Mouse (Mus musculus) erythroid progenitor cell, adult 5-6 weeks (primary cell): Measurements from ENCODE around the gene Prr19. TPM values are rescaled to one million over a fixed set of nuclear protein-coding genes. Genes with fewer than 3 reads are reported as not detected.
A peak's percentile ranks its signal among the peaks of the same experiment; 100 is the strongest.
"Not testable (repeated sequence)": the region's sequence is repeated elsewhere in the genome, so short reads cannot be mapped to it uniquely, and the experiment has no call there.

ENCODE experiments used
- ATAC-seq: replicated peaks from 2 replicates; pipeline ENCODE4 v1.8.0; 2016; ENCODE audit warnings: moderate number of reproducible peaks, mild to moderate bottlenecking, moderate TSS enrichment, inconsistent platforms; ENCODE audit not compliant: poor library complexity, low FRiP score, severe bottlenecking
- total RNA-seq, 2 experiments: library from RNA; stranded (forward) in 1 of 2; stranded (reverse) in 1 of 2; fragments of 150-400 nt in 1 of 2; fragments of 186-747, 209-891 nt in 1 of 2; gene quantifications; 2 replicates each; pipeline versions ENCODE4 v1.2.3 to v1.2.4; 2015 to 2017; ENCODE audit warnings: low replicate concordance in 2 of 2

Gene Prr19
- total RNA-seq, 2 experiments from 2014 or later, result not detected

DNA sequence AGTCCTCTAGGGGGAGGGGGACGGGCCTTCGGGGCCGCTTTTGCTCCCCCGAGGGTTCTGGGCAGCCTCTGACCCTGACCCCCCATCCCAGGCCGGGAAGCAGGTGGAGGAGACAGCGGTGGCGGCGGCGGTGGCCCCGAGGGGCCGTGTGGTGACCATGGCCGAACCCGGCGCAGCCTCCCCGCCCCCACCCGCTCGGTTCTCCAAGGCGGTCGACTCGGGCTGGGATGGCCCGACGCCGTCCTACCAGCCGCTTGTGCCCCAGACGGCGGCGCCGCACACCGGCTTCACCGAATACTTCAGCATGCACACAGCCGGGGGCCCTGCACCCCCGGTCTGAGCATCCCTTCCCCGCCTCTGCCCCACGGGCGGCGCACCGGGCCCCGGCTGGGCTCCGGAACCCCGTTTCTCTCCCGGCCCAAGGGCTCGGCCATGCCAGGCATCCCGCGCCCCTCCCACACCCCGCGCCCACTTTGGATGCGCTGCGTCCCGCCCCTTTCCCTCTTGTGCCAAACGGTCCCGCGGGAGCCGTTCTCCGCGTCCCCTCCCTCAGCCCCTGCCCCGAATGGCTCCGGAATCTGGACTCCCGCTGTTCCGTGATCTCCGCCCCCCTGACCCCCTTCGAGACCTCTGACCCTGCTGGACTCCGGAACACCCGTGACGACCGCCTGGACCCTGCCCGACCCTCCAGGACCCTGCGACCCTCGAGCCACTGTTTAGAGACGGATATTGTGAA, 14.3 kb downstream of the Prr19 start:
- no peak for ATAC-seq

DNA sequence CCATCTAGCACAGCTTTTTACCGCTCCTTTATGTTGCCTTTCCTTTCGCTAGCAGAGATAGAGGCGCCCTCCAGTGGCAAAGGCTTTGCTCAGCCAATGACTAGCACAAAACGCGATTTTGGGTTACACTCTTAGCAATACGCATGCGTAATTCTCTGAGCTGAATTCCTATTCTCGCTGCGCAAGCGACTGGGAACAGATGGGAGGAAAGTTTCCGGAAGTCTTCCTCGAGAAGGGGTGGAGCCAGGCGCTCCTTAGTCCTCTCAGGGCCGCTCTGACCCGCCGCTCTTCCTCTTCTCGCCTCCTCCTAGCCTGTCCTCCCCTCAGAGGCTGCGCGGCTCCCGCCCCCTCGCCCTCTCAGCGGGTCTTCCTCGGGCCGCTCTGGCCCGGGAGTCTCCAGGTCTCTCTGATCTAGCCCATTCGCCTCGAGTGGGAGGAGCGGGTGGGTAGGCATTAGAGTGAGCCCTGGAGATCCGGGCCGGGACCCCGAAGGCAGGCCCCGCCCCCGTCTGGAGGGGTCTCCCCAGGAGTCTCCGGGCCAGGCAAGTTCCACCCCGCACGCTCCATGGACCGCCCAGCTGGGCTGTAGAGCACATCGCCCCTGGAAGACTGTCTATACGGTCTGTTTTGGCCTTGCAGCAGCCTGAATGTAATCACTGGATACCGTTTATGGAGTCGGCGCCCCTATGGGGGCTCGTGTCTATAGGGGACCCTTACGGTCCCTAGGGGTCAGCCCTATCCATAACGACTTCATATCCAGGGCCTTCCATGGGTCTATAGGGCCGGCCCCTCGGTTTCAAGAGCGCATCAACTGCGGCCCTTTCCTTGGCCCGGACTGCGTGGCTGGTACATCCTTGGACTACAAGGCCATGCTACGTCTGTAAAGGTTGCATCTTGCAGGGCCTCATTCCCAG, 15.6 kb downstream of the Prr19 start, which contains the start of gene Megf8:
TSS of gene Megf8 (plus strand) at position 633 of the 914 bp plus-strand sequence.
- peak; percentile 68 for ATAC-seq

DNA sequence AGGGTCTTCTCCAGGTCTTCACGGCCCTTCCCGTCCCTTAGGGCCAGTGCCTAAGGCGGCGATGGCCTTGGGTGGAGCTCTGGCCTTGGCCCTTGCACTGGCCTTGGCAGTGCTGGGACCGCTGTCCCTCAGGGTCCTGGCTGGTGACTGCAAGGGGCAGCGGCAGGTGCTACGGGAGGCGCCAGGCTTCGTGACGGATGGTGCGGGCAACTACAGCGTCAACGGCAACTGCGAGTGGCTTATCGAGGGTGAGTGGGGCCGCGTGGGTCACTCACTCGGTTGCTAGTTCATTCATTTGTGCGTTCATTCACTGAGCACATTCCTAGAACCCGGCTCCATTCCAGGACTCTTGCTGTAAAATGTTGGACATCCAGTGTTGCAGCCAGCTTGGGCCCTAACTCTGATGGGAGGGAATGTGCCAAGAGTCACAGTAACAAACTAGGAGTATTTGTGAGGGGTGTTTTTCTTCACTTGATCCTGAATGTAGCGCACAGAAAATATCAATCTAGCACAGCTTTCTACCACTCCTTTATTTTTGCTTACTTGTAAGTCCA, 16.3 kb downstream of the Prr19 start:
- ATAC-seq, result no peak

DNA sequence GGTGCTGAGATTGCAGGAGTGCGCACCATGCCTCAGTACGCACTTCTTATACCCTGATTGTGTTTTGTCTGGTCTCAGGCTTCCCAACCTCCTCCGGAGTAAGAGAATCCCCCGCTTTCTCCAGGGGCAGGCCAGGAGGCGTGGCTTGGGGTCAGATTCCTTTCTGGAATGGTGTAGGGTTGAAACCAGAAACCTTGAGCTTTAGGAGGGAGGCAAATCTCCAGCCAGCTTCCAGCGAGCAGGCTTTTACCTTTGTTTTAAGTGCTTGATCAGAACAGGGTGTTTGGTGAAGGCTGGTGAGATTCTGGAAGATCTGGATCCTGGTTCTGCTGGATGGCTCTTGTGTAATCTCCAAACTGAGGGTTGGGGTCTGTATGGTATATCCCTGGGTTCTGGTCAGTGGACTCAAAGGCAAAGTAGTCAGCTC, 20.9 kb downstream of the Prr19 start:
- ATAC-seq, result no peak

DNA sequence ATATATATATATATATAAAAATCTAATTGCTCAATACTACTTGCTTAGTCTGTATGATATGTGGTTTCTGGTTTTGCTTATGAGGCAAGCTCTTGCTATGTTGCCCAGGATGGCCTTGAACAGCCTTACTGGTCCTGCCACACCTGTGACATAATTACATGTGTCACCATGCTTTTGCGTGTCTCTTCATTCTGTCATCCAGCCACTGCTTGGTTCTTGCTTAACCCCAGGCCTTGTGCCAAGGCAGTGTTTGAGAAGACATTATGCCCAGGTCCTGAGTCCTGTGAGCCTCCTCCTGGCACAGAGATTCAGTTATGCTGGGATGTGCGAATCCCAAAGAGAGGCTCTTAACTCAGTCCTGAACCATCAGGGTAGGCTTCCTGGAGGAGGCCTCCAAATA, 22.0 kb downstream of the Prr19 start:
- ATAC-seq, result no peak

DNA sequence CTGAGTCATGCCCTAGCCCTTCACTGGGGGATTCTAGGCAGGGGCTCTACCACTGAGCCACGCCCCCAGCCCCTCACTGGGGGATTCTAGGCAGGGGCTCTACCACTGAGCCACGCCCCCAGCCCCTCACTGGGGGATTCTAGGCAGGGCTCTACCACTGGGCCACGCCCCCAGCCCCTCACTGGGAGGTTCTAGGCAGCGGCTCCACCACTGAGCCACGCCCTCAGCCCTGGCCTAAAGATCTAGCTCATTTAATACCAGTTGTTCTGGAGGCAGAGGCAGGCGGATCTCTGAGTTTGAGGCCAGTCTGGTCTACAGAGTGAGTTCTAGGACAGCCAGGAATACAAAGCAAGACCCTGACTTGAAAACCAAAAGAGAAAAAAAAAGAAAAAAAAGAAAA, 24.2 kb downstream of the Prr19 start:
- not testable (repeated sequence) for ATAC-seq

DNA sequence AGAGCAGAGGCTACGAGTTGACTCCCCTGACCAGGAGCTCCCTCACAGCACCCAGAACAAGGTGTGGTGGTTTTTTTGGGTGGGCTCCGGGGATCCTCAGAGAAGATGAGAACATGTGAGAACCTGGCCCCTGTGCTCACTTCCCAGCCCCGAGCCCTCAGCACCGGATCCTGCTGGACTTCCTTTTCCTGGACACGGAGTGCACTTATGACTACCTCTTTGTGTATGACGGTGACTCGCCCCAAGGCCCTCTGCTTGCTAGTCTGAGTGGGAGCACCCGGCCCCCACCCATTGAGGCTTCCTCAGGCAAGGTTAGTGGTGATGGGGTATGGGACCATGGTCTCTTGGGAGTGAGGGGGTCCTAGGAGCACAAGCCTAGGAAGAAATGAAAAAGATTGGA, 25.0 kb downstream of the Prr19 start:
- no peak for ATAC-seq

DNA sequence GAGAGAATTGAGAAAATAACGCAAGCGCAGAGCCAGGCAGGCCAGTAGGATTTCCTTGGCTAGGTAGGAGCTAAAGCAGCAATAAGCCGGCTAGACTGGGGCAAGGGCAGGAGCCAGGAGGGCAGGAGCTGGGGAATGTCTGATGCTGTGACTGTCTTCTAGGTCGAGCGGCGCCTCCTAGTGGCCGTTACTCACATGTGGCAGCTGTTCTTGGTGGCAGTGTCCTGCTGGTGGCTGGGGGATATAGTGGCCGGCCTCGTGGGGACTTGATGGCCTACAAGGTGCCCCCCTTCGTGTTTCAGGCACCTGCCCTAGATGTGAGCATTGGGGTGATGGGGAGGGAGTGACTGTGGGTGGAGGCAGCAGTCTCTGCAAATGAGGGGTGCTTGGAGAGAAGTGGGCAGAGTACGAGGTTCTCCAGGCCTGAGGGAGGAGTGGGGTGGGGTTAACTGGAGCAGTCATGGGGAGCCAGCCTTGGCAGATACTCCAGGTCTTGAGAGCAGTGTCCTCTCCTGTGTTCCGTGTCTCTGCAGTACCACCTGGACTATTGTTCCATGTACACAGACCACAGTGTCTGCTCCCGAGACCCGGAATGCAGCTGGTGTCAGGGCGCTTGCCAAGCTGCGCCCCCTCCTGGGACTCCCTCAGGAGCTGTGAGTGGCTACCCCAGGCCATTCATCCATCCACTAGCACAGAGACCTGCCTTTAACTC, 32.5 kb downstream of the Prr19 start:
- ATAC-seq, result peak; percentile 72

DNA sequence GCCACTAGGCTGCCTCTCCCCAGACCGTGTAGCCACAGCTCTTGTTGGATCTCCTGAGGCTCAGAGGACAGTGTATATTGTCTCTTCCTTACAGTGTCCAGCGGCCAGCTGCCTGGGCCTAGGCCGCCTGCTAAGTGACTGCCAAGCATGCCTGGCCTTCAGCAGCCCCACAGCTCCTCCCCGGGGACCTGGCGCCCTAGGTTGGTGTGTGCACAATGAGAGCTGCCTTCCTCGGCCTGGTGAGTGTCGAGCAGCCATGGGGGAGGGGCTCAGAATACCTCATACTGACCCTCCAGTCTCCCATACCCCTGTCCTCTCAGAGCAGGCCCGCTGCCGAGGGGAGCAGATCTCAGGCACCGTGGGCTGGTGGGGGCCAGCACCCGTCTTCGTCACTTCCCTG, 33.3 kb downstream of the Prr19 start:
- ATAC-seq, result no peak

DNA sequence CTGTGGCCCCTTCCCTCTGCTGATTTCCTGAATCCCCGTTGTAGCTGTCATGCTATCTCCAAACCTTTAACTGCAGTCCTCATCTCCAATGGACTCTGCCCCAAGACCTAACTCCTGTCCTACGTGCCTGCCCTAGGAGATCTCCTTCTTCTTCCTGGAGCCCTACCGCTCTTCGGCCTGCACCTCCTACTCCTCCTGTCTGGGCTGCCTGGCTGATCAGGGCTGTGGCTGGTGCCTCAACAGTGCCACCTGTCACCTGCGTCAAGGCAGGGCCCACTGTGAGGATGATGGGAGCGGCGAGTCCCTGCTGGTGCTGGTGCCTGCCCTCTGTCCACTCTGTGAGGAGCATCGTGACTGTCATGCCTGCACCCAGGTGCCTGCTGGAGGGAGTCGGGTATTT, 38.1 kb downstream of the Prr19 start:
- ATAC-seq, result no peak

DNA sequence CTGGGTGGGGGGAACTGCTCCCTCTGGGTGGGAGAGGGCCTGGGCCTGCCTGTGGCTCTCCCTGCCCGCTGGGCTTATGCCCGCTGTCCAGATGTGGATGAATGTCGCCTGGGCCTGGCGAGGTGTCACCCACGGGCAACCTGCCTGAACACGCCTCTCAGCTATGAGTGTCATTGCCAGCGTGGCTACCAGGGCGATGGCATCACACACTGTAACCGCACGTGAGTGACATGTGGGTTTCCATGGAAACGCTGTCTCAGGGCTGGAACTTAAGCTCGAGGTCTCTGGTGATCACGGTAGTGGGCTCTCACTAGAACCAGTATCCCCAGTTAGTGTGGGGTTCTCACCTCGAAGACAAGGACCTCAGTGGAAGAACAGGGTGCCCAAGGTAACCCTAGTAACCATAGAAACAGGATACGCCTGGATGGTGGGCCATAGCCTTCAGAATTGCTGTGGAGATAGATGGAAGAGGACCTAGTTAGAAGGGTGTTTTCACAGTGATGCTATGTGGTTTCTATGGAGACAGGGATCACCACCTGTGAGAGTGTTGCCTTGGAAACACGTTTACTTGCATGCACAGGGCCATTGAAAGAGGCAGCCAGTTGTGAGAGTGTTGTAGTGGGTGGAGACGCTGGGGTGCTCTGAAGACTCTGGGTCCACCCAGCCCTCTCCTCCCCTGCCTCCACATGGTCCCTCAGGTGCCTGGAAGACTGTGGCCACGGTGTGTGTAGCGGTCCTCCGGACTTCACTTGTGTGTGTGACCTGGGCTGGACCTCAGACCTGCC, 40.0 kb downstream of the Prr19 start:
- ATAC-seq, result no peak

DNA sequence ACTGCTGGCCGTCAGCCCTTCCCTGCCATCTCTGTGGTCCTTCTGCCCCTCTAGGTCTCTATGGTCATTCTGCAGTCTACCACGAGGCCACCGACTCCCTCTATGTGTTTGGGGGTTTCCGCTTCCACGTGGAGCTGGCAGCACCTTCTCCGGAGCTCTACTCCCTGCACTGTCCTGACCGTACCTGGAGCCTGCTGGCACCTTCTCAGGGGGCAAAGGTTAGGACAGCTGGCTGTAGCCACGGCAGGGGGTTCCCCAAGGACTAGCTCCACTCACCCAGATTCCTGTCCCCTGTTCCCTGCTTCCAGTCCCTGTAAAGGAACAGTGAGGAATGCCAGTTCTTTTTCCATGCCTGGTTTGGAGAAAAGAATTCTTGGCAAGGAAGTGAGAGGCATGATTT, 47.6 kb downstream of the Prr19 start:
- ATAC-seq, result no peak

Other genes starting within 250 kb of the Prr19 start
- 5.4 and 12.3 TPM in 2 replicates for gene Grik5, start 229.1 kb upstream of the Prr19 start, total RNA-seq (2015; ENCODE audit: low replicate concordance)
- 2.2 and 3.7 TPM in 2 replicates for gene Grik5, start 229.1 kb upstream of the Prr19 start, total RNA-seq (2017; ENCODE audit: low replicate concordance)
- gene Zfp574, start 228.8 kb upstream of the Prr19 start, total RNA-seq (2015; ENCODE audit: low replicate concordance), result 7.5 and 7.6 TPM in 2 replicates
- gene Zfp574, start 228.8 kb upstream of the Prr19 start, total RNA-seq (2017; ENCODE audit: low replicate concordance), result 4.5 and 6.0 TPM in 2 replicates
- gene Pou2f2, start 121.7 kb upstream of the Prr19 start, total RNA-seq (2015; ENCODE audit: low replicate concordance), result 4.2 and 6.1 TPM in 2 replicates
- gene Pou2f2, start 121.7 kb upstream of the Prr19 start, total RNA-seq (2017; ENCODE audit: low replicate concordance), result 1.6 and 2.7 TPM in 2 replicates
- 29.9 and 31.4 TPM in 2 replicates for gene Dedd2, start 80.8 kb upstream of the Prr19 start, total RNA-seq (2015; ENCODE audit: low replicate concordance)
- 87.7 and 89.0 TPM in 2 replicates for gene Dedd2, start 80.8 kb upstream of the Prr19 start, total RNA-seq (2017; ENCODE audit: low replicate concordance)
- 18.0 and 32.8 TPM in 2 replicates for gene Zfp526, start 80.0 kb upstream of the Prr19 start, total RNA-seq (2015; ENCODE audit: low replicate concordance)
- 27.6 and 29.6 TPM in 2 replicates for gene Zfp526, start 80.0 kb upstream of the Prr19 start, total RNA-seq (2017; ENCODE audit: low replicate concordance)
- gene Gsk3a, start 63.6 kb upstream of the Prr19 start, total RNA-seq (2015; ENCODE audit: low replicate concordance), result 122 and 132 TPM in 2 replicates
- 53.0 and 74.3 TPM in 2 replicates for gene Gsk3a, start 63.6 kb upstream of the Prr19 start, total RNA-seq (2017; ENCODE audit: low replicate concordance)
- 0.72 and 3.4 TPM in 2 replicates for gene Erf, start 50.6 kb upstream of the Prr19 start, total RNA-seq (2015; ENCODE audit: low replicate concordance)
- 0.61 and 1.8 TPM in 2 replicates for gene Erf, start 50.6 kb upstream of the Prr19 start, total RNA-seq (2017; ENCODE audit: low replicate concordance)
- gene Cic, start 33.7 kb upstream of the Prr19 start, total RNA-seq (2015; ENCODE audit: low replicate concordance), result 114 and 181 TPM in 2 replicates
- gene Cic, start 33.7 kb upstream of the Prr19 start, total RNA-seq (2017; ENCODE audit: low replicate concordance), result 70.5 and 90.7 TPM in 2 replicates
- gene Pafah1b3, start 3.4 kb upstream of the Prr19 start, total RNA-seq (2015; ENCODE audit: low replicate concordance), result 20.2 and 26.8 TPM in 2 replicates
- gene Pafah1b3, start 3.4 kb upstream of the Prr19 start, total RNA-seq (2017; ENCODE audit: low replicate concordance), result 8.9 and 17.3 TPM in 2 replicates
- not detected in 2 replicates for gene Tmem145, start 4.7 kb downstream of the Prr19 start, total RNA-seq (2015; ENCODE audit: low replicate concordance)
- gene Tmem145, start 4.7 kb downstream of the Prr19 start, total RNA-seq (2017; ENCODE audit: low replicate concordance), result not detected in 2 replicates
- gene Megf8, start 15.8 kb downstream of the Prr19 start, total RNA-seq (2015; ENCODE audit: low replicate concordance), result 0.42 TPM in 1 of 2 replicates, not detected in the other
- gene Megf8, start 15.8 kb downstream of the Prr19 start, total RNA-seq (2017; ENCODE audit: low replicate concordance), result 0.64 TPM in 1 of 2 replicates, not detected in the other
- not detected in 2 replicates for gene Cnfn, start 68.3 kb downstream of the Prr19 start, total RNA-seq (2015; ENCODE audit: low replicate concordance)
- not detected in 2 replicates for gene Cnfn, start 68.3 kb downstream of the Prr19 start, total RNA-seq (2017; ENCODE audit: low replicate concordance)
- gene Lipe, start 97.3 kb downstream of the Prr19 start, total RNA-seq (2015; ENCODE audit: low replicate concordance), result 1.1 and 10.9 TPM in 2 replicates
- gene Lipe, start 97.3 kb downstream of the Prr19 start, total RNA-seq (2017; ENCODE audit: low replicate concordance), result 0.23 and 13.1 TPM in 2 replicates
- not detected in 2 replicates for gene Cxcl17, start 111.5 kb downstream of the Prr19 start, total RNA-seq (2015; ENCODE audit: low replicate concordance)
- gene Cxcl17, start 111.5 kb downstream of the Prr19 start, total RNA-seq (2017; ENCODE audit: low replicate concordance), result not detected in 2 replicates
- 52.0 and 58.4 TPM in 2 replicates for gene Ceacam1, start 176.2 kb downstream of the Prr19 start, total RNA-seq (2015; ENCODE audit: low replicate concordance)
- 9.5 and 13.3 TPM in 2 replicates for gene Ceacam1, start 176.2 kb downstream of the Prr19 start, total RNA-seq (2017; ENCODE audit: low replicate concordance)
- not detected in 2 replicates for gene Ceacam2, start 238.4 kb downstream of the Prr19 start, total RNA-seq (2015; ENCODE audit: low replicate concordance)
- not detected in 2 replicates for gene Ceacam2, start 238.4 kb downstream of the Prr19 start, total RNA-seq (2017; ENCODE audit: low replicate concordance)